Mouse (Mus musculus) CH12.LX (cell line): ENCODE data around the gene Sf3a1. TPM values are rescaled to one million over a fixed set of nuclear protein-coding genes. Genes with fewer than 3 reads are reported as not detected.
A peak's percentile ranks its signal among the peaks of the same experiment; 100 is the strongest.

Experiments
- DNase-seq: peaks from one replicate; pipeline ENCODE4 v3.0.0-alpha.2; 2013; ENCODE audit errors: extremely low read depth
- H3K27ac ChIP-seq: 2 replicates; pipeline ENCODE4 v1.5.1; 2012; ENCODE audit warnings: low read depth, mild to moderate bottlenecking, control low read depth, moderate library complexity; ENCODE audit not compliant: insufficient read depth
- H3K27me3 ChIP-seq: replicated peaks from 2 replicates; pipeline ENCODE3; 2012; ENCODE audit warnings: inconsistent platforms
- H3K36me3 ChIP-seq, 2 experiments: replicated peaks in 1 of 2; 2 replicates each; pipeline versions ENCODE3 to v1.6.1; 2012; ENCODE audit warnings: inconsistent platforms in 1 of 2, low read length in 1 of 2, mild to moderate bottlenecking in 1 of 2, mixed read lengths in 1 of 2, moderate library complexity in 1 of 2; ENCODE audit not compliant: control insufficient read depth in 1 of 2, insufficient read depth in 1 of 2
- H3K4me1 ChIP-seq, 2 experiments: 2 replicates each; pipeline ENCODE4 v1.6.1; 2012; ENCODE audit warnings: inconsistent platforms in 1 of 2, moderate library complexity in 1 of 2; ENCODE audit not compliant: insufficient read depth in 2 of 2, control insufficient read depth in 1 of 2
- H3K4me2 ChIP-seq: 2 replicates; pipeline ENCODE4 v1.6.1; 2012; ENCODE audit warnings: low read depth, mild to moderate bottlenecking, control low read depth; ENCODE audit not compliant: poor library complexity, insufficient read depth, severe bottlenecking
- H3K4me3 ChIP-seq, 3 experiments: fragments of 150-350 bp in 1 of 3; sonication (generic) in 1 of 3; replicated peaks in 1 of 3; 2 replicates each; pipeline versions ENCODE3 to v1.5.1; 2011 to 2012; ENCODE audit warnings: low read depth in 2 of 3, low read length in 2 of 3, mild to moderate bottlenecking in 2 of 3, moderate library complexity in 2 of 3, control low read depth in 1 of 3, improper control_type of control experiment in 1 of 3, inconsistent platforms in 1 of 3, mixed read lengths in 1 of 3; ENCODE audit not compliant: poor library complexity in 1 of 3
- H3K79me2 ChIP-seq: replicated peaks from 2 replicates; pipeline ENCODE4 v1.6.1; 2012; ENCODE audit warnings: mild to moderate bottlenecking, moderate library complexity; ENCODE audit not compliant: control insufficient read depth, poor library complexity, insufficient read depth, severe bottlenecking; ENCODE audit errors: extremely low read depth
- H3K9ac ChIP-seq: 2 replicates; pipeline ENCODE4 v1.6.1; 2012; ENCODE audit warnings: low read depth, mild to moderate bottlenecking, control low read depth, moderate library complexity; ENCODE audit not compliant: insufficient read depth
- H3K9me3 ChIP-seq: replicated peaks from 2 replicates; pipeline ENCODE3; 2012; ENCODE audit warnings: low read length, inconsistent platforms, mixed read lengths
- BHLHE40 ChIP-seq: IDR thresholded peaks from 2 replicates; pipeline ENCODE4 v1.6.1; 2011; ENCODE audit warnings: mild to moderate bottlenecking, low read depth, low read length, improper control_type of control experiment
- CHD1 ChIP-seq: IDR thresholded peaks from 2 replicates; pipeline ENCODE4 v1.6.1; 2012; ENCODE audit warnings: low read depth, low read length, improper control_type of control experiment, inconsistent platforms
- CHD2 ChIP-seq: IDR thresholded peaks from 2 replicates; pipeline ENCODE4 v1.6.1; 2011; ENCODE audit warnings: low read length, improper control_type of control experiment
- CTCF ChIP-seq, 2 experiments: IDR thresholded peaks in 1 of 2; conservative IDR thresholded peaks in 1 of 2; 2 replicates each; pipeline ENCODE4 v1.5.1; 2011 to 2012; ENCODE audit warnings: low read depth in 2 of 2, low read length in 2 of 2, improper control_type of control experiment in 1 of 2, inconsistent platforms in 1 of 2, mild to moderate bottlenecking in 1 of 2, moderate library complexity in 1 of 2
- E2F4 ChIP-seq: IDR thresholded peaks from 2 replicates; pipeline ENCODE4 v1.6.1; 2011; ENCODE audit warnings: low read depth, low read length, improper control_type of control experiment; ENCODE audit not compliant: insufficient replicate concordance
- ELF1 ChIP-seq: IDR thresholded peaks from 2 replicates; pipeline ENCODE4 v1.6.1; 2014; ENCODE audit warnings: low read depth, mild to moderate bottlenecking, inconsistent platforms, low read length, improper control_type of control experiment
- EP300 ChIP-seq: IDR thresholded peaks from 2 replicates; pipeline ENCODE4 v1.6.1; 2011; ENCODE audit warnings: low read length, improper control_type of control experiment
- ETS1 ChIP-seq: conservative IDR thresholded peaks from 2 replicates; pipeline ENCODE4 v1.6.1; 2012; ENCODE audit warnings: low read depth, mild to moderate bottlenecking, inconsistent platforms, low read length, improper control_type of control experiment, moderate library complexity
- GABPA ChIP-seq: IDR thresholded peaks from 2 replicates; pipeline ENCODE4 v1.6.1; 2012; ENCODE audit warnings: low read depth, low read length, improper control_type of control experiment, inconsistent platforms; ENCODE audit not compliant: insufficient replicate concordance
- HCFC1 ChIP-seq: IDR thresholded peaks from 2 replicates; pipeline ENCODE4 v1.6.1; 2012; ENCODE audit warnings: low read depth, mild to moderate bottlenecking, inconsistent platforms, low read length, improper control_type of control experiment
- IRF4 ChIP-seq: IDR thresholded peaks from 2 replicates; pipeline ENCODE4 v1.6.1; 2014; ENCODE audit warnings: low read depth, mild to moderate bottlenecking, inconsistent platforms, low read length, improper control_type of control experiment
- JUN ChIP-seq: IDR thresholded peaks from 2 replicates; pipeline ENCODE4 v1.6.1; 2011; ENCODE audit warnings: low read depth, mild to moderate bottlenecking, low read length, improper control_type of control experiment, moderate library complexity; ENCODE audit not compliant: insufficient read depth
- JUND ChIP-seq: conservative IDR thresholded peaks from 2 replicates; pipeline ENCODE4 v1.6.1; 2011; ENCODE audit warnings: low read depth, low read length, improper control_type of control experiment
- KAT2A ChIP-seq: IDR thresholded peaks from 2 replicates; pipeline ENCODE4 v1.6.1; 2012; ENCODE audit warnings: low read length, improper control_type of control experiment, inconsistent platforms; ENCODE audit not compliant: insufficient replicate concordance
- MAFK ChIP-seq: IDR thresholded peaks from 2 replicates; pipeline ENCODE4 v1.6.1; 2011; ENCODE audit warnings: low read length, improper control_type of control experiment; ENCODE audit not compliant: insufficient replicate concordance
- MAZ ChIP-seq: IDR thresholded peaks from 2 replicates; pipeline ENCODE4 v1.6.1; 2012; ENCODE audit warnings: low read depth, mild to moderate bottlenecking, inconsistent platforms, low read length, improper control_type of control experiment, moderate library complexity
- MEF2A ChIP-seq: IDR thresholded peaks from 2 replicates; pipeline ENCODE4 v1.6.1; 2014; ENCODE audit warnings: low read depth, mild to moderate bottlenecking, inconsistent platforms, low read length, improper control_type of control experiment, borderline replicate concordance
- MXI1 ChIP-seq: IDR thresholded peaks from 2 replicates; pipeline ENCODE4 v1.6.1; 2011; ENCODE audit warnings: mild to moderate bottlenecking, low read depth, low read length, improper control_type of control experiment
- MYC ChIP-seq: IDR thresholded peaks from 2 replicates; pipeline ENCODE4 v1.6.1; 2011; ENCODE audit warnings: low read depth, mild to moderate bottlenecking, improper control_type of control experiment, low read length
- NELFE ChIP-seq: IDR thresholded peaks from 2 replicates; pipeline ENCODE4 v1.6.1; 2011; ENCODE audit warnings: low read depth, low read length, improper control_type of control experiment
- NRF1 ChIP-seq: IDR thresholded peaks from 2 replicates; pipeline ENCODE4 v1.6.1; 2014; ENCODE audit warnings: low read depth, mild to moderate bottlenecking, inconsistent platforms, low read length, improper control_type of control experiment, moderate library complexity
- PAX5 ChIP-seq: IDR thresholded peaks from 2 replicates; pipeline ENCODE4 v1.6.1; 2012; ENCODE audit warnings: low read length, inconsistent platforms, mixed read lengths
- POLR2A ChIP-seq: IDR thresholded peaks from 2 replicates; pipeline ENCODE4 v1.6.1; 2011; ENCODE audit warnings: low read depth, mild to moderate bottlenecking, improper control_type of control experiment, low read length
- POLR2AphosphoS2 ChIP-seq: IDR thresholded peaks from 2 replicates; pipeline ENCODE4 v1.6.1; 2011; ENCODE audit warnings: low read depth, low read length, improper control_type of control experiment
- RAD21 ChIP-seq: IDR thresholded peaks from 2 replicates; pipeline ENCODE4 v1.6.1; 2011; ENCODE audit warnings: low read depth, mild to moderate bottlenecking, low read length, improper control_type of control experiment, moderate library complexity
- RCOR1 ChIP-seq: conservative IDR thresholded peaks from 2 replicates; pipeline ENCODE4 v1.6.1; 2012; ENCODE audit warnings: low read depth, mild to moderate bottlenecking, inconsistent platforms, low read length, improper control_type of control experiment
- SIN3A ChIP-seq: IDR thresholded peaks from 2 replicates; pipeline ENCODE4 v1.6.1; 2012; ENCODE audit warnings: low read length, improper control_type of control experiment, inconsistent platforms
- SMC3 ChIP-seq: IDR thresholded peaks from 2 replicates; pipeline ENCODE4 v1.6.1; 2011; ENCODE audit warnings: low read depth, low read length, improper control_type of control experiment
- TBP ChIP-seq: conservative IDR thresholded peaks from 2 replicates; pipeline ENCODE4 v1.6.1; 2011; ENCODE audit warnings: low read depth, low read length, improper control_type of control experiment
- TCF12 ChIP-seq: IDR thresholded peaks from 2 replicates; pipeline ENCODE4 v1.6.1; 2014; ENCODE audit warnings: low read depth, mild to moderate bottlenecking, inconsistent platforms, low read length, improper control_type of control experiment
- UBTF ChIP-seq: IDR thresholded peaks from 2 replicates; pipeline ENCODE4 v1.6.1; 2012; ENCODE audit warnings: low read depth, mild to moderate bottlenecking, inconsistent platforms, low read length, improper control_type of control experiment, moderate library complexity
- USF1 ChIP-seq: IDR thresholded peaks from 2 replicates; pipeline ENCODE4 v1.6.1; 2014; ENCODE audit warnings: low read depth, mild to moderate bottlenecking, inconsistent platforms, low read length, improper control_type of control experiment
- USF2 ChIP-seq: conservative IDR thresholded peaks from 2 replicates; pipeline ENCODE4 v1.6.1; 2011; ENCODE audit warnings: low read depth, low read length, improper control_type of control experiment
- ZC3H11A ChIP-seq: IDR thresholded peaks from 2 replicates; pipeline ENCODE4 v1.6.1; 2012; ENCODE audit warnings: low read depth, mild to moderate bottlenecking, inconsistent platforms, low read length, improper control_type of control experiment
- ZKSCAN1 ChIP-seq: IDR thresholded peaks from 2 replicates; pipeline ENCODE4 v1.6.1; 2012; ENCODE audit warnings: low read depth, inconsistent platforms, low read length, improper control_type of control experiment, borderline replicate concordance
- ZMIZ1 ChIP-seq: IDR thresholded peaks from 2 replicates; pipeline ENCODE4 v1.6.1; 2012; ENCODE audit warnings: low read depth, mild to moderate bottlenecking, inconsistent platforms, low read length, improper control_type of control experiment
- ZNF384 ChIP-seq: IDR thresholded peaks from 2 replicates; pipeline ENCODE4 v1.6.1; 2012; ENCODE audit warnings: low read depth, low read length, improper control_type of control experiment, inconsistent platforms
- dilution Hi-C: fragments of 300-500 bp; cut with MboI; formaldehyde crosslinking; loops from 2 replicates; pipeline ENCODE4 v1.14.3; 2020; ENCODE audit warnings: low sequenced_read_pairs; ENCODE audit not compliant: extremely low pct_unique_long_range_greater_than_20kb, extremely low pct_ligation_motif_present
- in situ Hi-C: fragments of 300-500 bp; cut with MboI; formaldehyde crosslinking; loops from 3 replicates; pipeline ENCODE4 v1.14.3; 2019; ENCODE audit warnings: low sequenced_read_pairs, low pct_ligation_motif_present, low pct_unique_long_range_greater_than_20kb, mixed read lengths
- polyA plus RNA-seq: library from polyadenylated mRNA; unstranded; fragments of >175 nt; gene quantifications from 2 replicates; pipeline ENCODE4 v1.2.1, GENCODE M21; 2012; ENCODE audit warnings: low read depth; ENCODE audit not compliant: insufficient read length
- total RNA-seq, 2 experiments: library from RNA; depleted of rRNA; stranded (reverse); fragments of 300-350 nt in 1 of 2; fragments of >200 nt in 1 of 2; gene quantifications; 2 replicates each; pipeline ENCODE4 v1.2.3; 2012 to 2014

Gene Sf3a1
- total RNA-seq (2012; rRNA removed) (46.5 and 56.9 TPM in 2 replicates), total RNA-seq (2014; rRNA removed) (28.6 and 29.5 TPM in 2 replicates), polyA plus RNA-seq (93.4 and 97.6 TPM in 2 replicates)

- H3K36me3 ChIP-seq: peaks cover 28 to 39% of the 10 kb centered on the region in 2 experiments
- peak; percentile 95 for DNase-seq
- H3K4me3 ChIP-seq: peak within 1 kb of the TSS; percentile 89 to 92 (median 91)
- in situ Hi-C loops: no loop called here
- H3K4me1 ChIP-seq: peaks cover 22 to 50% of the 10 kb centered on the region in 2 experiments
- no peaks in the 10 kb centered on the region for H3K27me3 ChIP-seq
- peak within 1 kb of the TSS; percentile 83 for H3K9ac ChIP-seq
- H3K79me2 ChIP-seq: peaks cover 46% of the 10 kb centered on the region
- H3K4me2 ChIP-seq: peak within 1 kb of the TSS; percentile 90
- dilution Hi-C loops: no loop called here
- peak within 1 kb of the TSS; percentile 63 for H3K27ac ChIP-seq
- H3K9me3 ChIP-seq: no peaks in the 10 kb centered on the region
- TF ChIP-seq IRF4 (no peak; the same call in 1 of the 2 replicates), CHD2 (0 out of 2 replicates have a peak, but pooled peaks have one; percentile 16), MAZ (peak; percentile 96), UBTF (peak; percentile 32; the same call in 1 of the 2 replicates), NELFE (peak; percentile 90), JUND (no peak), EP300 (no peak), POLR2AphosphoS2 (peak; percentile 86; the same call in 1 of the 2 replicates), POLR2A (peak; percentile 94), CTCF (conservative IDR thresholded peaks at IDR 0.05 in 1 of 2, IDR thresholded peaks at IDR 0.05 in 1 of 2; ENCODE audit: low read depth in 2 of 2, low read length in 2 of 2) (no peak), SIN3A (peak; percentile 93), RCOR1 (no peak), MXI1 (peak; percentile 98), HCFC1 (peak; percentile 81), CHD1 (no peak; the same call in 1 of the 2 replicates), BHLHE40 (no peak), GABPA (no peak), ZC3H11A (no peak), SMC3 (peak; percentile 14; the same call in 1 of the 2 replicates), MAFK (no peak), TBP (peak; percentile 48; the same call in 1 of the 2 replicates), USF1 (no peak), PAX5 (no peak), NRF1 (peak; percentile 53), JUN (no peak), ZMIZ1 (peak; percentile 87), MEF2A (no peak), RAD21 (no peak), ELF1 (peak; percentile 88), ZKSCAN1 (no peak), ETS1 (no peak), MYC (peak; percentile 49; the same call in 1 of the 2 replicates), E2F4 (no peak), USF2 (no peak), TCF12 (peak; percentile 80), KAT2A (0 out of 2 replicates have a peak, but pooled peaks have one; percentile 57), ZNF384 (0 out of 2 replicates have a peak, but pooled peaks have one; percentile 21)
Measured at GRCm38 (mm10) chr11:4159808-4160708, at the start of gene Sf3a1, which contains the start of gene Ccdc157. TSS of gene Sf3a1 (plus strand) at chr11:4160350. TSS of gene Ccdc157 (minus strand) at chr11:4160293.
